Mouse (Mus musculus) midbrain, embryonic 11.5 days (tissue): Measurements from ENCODE around the gene Cpa4. TPM values are rescaled to one million over a fixed set of nuclear protein-coding genes. Genes with fewer than 3 reads are reported as not detected.

ENCODE experiments used
- ATAC-seq: fragments of 200-750 bp; cut with Nextera tagmentation; 2 replicates; pipeline ENCODE4 v1.8.0; 2017; ENCODE audit warnings: moderate TSS enrichment, moderate library complexity; ENCODE audit not compliant: low FRiP score
- DNase-seq: peaks from one replicate; pipeline ENCODE4 v3.0.0; 2015; ENCODE audit warnings: low spot score; ENCODE audit errors: missing footprints
- H3K27ac ChIP-seq: fragments of 300-500 bp; sonication (generic); 2 replicates; pipeline ENCODE4 v1.5.1; 2014; ENCODE audit warnings: low read depth, low read length
- H3K27me3 ChIP-seq: fragments of 300-500 bp; sonication (generic); 2 replicates; pipeline ENCODE4 v1.6.1; 2014; ENCODE audit warnings: mild to moderate bottlenecking, low read length, moderate library complexity, mixed read lengths; ENCODE audit not compliant: control insufficient read depth, insufficient read depth
- H3K36me3 ChIP-seq: fragments of 300-500 bp; sonication (generic); 2 replicates; pipeline ENCODE4 v1.6.1; 2014; ENCODE audit warnings: mild to moderate bottlenecking, low read length, moderate library complexity, mixed read lengths; ENCODE audit not compliant: control insufficient read depth, insufficient read depth
- H3K4me1 ChIP-seq: fragments of 300-500 bp; sonication (generic); 2 replicates; pipeline ENCODE4 v1.6.1; 2014; ENCODE audit warnings: low read length; ENCODE audit not compliant: control insufficient read depth, insufficient read depth
- H3K4me2 ChIP-seq: fragments of 300-500 bp; sonication (generic); 2 replicates; pipeline ENCODE4 v1.6.1; 2014; ENCODE audit warnings: mild to moderate bottlenecking, moderate library complexity
- H3K4me3 ChIP-seq: fragments of 300-500 bp; sonication (generic); 2 replicates; pipeline ENCODE4 v1.5.1; 2014; ENCODE audit warnings: low read depth, low read length
- H3K9ac ChIP-seq: fragments of 300-500 bp; sonication (generic); 2 replicates; pipeline ENCODE4 v1.6.1; 2014; ENCODE audit warnings: low read length
- H3K9me3 ChIP-seq: fragments of 300-500 bp; sonication (generic); 2 replicates; pipeline ENCODE4 v1.6.1; 2016; ENCODE audit warnings: low read length; ENCODE audit not compliant: control insufficient read depth
- WGBS: fragments of 180-500 bp; shearing (Covaris S2); extraction: QIAGEN DNeasy Blood & Tissue Kit; methylation state at CpG from one replicate; pipeline ENCODE4 v1.1.7; 2014; 5-methylcytosine and 5-hydroxymethylcytosine counted together
- polyA plus RNA-seq: library from polyadenylated mRNA; unstranded; fragments of >200 nt; fragmentation: Nextera tagmentation; extraction: Ambion mirVana; gene quantifications from 2 replicates; pipeline ENCODE4 v1.2.1, GENCODE M21; 2014

Gene Cpa4
- polyA plus RNA-seq, 1 experiment from 2014 or later, result 2.2 TPM

DNA sequence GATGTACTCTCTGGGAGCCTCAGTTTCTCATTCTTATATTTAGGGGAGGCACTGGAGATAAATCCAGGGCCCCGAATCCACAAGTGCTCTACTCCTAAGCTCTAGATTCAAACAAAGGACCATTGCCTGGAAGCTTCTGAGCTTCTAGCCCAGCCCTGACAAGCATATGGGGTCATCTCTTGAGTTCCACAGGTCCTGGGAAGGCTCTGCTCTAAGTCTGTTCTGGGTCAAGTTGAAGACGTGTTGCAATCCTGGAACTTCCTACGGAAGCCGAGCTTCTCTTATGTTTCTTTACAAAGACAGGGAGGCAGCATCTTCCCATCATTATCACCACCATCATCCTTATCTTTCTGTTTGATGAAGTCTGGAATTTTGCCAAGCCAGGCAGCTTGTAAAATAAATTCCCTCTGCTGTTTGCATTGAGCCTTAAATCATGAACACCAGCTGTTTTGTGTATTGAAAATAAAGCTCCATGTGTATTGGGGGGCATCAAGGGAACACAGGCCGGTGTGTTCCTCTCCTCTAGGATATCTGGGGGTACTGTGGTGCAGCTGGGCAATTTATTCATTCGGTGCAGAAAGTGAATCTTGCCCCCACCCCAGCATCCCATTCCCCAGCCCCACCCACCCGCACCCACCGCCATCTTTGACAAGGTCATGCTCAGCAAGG is 28.2 kb downstream of the Cpa4 start:
- no peak for ATAC-seq

DNA sequence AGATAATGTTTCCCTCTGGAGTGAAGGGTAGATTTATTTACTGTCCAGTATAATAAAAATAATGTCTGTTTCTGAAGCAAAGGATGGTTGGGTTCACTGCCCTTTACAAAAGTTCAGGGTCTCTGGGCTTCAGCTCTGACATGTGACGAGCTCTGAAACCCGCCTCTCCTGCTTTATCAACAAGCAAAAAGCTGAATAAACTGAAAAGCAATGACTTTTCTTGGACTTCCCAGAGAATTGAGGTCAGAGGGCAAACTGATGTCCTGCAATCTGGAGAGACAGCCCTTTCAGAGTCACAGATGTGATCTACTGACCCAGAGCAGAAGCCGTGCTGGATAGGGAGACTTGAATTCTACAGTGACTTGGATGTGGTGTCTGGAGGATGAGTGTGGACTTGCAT is 31.9 kb downstream of the Cpa4 start:
- Histone ChIP-seq H3K4me2 (no peak overlapping the region), H3K9me3 (no peaks in the 10 kb centered on the region), H3K9ac (no peak overlapping the region), H3K27ac (no peak overlapping the region), H3K4me3 (no peak overlapping the region), H3K4me1 (no peaks in the 10 kb centered on the region; the same call in 1 of the 2 replicates), H3K27me3 (no peaks in the 10 kb centered on the region), H3K36me3 (no peaks in the 10 kb centered on the region)
- DNase-seq (no peak), ATAC-seq (no peak)
- WGBS, result 45% methylated on average over 3 of the region's 3 CpGs

More for the DNA sequence above, 28.2 kb downstream of the Cpa4 start:
- Histone ChIP-seq H3K27ac (no peak overlapping the region), H3K4me3 (no peak overlapping the region), H3K4me1 (no peaks in the 10 kb centered on the region; the same call in 1 of the 2 replicates), H3K4me2 (no peak overlapping the region), H3K27me3 (no peaks in the 10 kb centered on the region), H3K9me3 (no peaks in the 10 kb centered on the region), H3K9ac (no peak overlapping the region), H3K36me3 (no peaks in the 10 kb centered on the region)
- DNase-seq, result no peak
- 90% methylated on average over 8 of the region's 8 CpGs for WGBS

DNA sequence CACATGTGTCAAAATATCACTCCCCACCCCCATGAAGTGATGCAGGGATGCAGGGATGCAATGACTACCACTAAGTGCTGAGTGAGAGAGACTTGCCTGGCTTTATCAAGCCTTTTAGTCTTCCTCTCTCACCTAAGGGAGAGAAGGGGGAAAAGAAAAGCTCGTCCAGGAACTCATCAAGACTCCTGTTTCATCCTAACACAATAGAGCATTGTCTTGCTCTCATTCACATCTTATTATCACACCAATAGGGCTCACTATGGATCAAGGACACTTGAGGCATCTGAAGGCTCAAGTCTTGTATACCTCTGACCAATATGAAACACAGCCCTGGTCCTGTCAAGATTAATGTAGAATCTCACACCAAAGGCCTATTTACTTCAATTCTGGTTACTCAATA is 32.8 kb downstream of the Cpa4 start:
- Histone ChIP-seq H3K36me3 (no peaks in the 10 kb centered on the region), H3K27me3 (no peaks in the 10 kb centered on the region), H3K4me2 (no peak overlapping the region), H3K9ac (no peak overlapping the region), H3K27ac (no peak overlapping the region), H3K4me1 (no peaks in the 10 kb centered on the region; the same call in 1 of the 2 replicates), H3K4me3 (no peak overlapping the region), H3K9me3 (no peaks in the 10 kb centered on the region)
- 60% methylated on average over 1 of the region's 1 CpGs for WGBS
- ATAC-seq (no peak), DNase-seq (no peak)

DNA sequence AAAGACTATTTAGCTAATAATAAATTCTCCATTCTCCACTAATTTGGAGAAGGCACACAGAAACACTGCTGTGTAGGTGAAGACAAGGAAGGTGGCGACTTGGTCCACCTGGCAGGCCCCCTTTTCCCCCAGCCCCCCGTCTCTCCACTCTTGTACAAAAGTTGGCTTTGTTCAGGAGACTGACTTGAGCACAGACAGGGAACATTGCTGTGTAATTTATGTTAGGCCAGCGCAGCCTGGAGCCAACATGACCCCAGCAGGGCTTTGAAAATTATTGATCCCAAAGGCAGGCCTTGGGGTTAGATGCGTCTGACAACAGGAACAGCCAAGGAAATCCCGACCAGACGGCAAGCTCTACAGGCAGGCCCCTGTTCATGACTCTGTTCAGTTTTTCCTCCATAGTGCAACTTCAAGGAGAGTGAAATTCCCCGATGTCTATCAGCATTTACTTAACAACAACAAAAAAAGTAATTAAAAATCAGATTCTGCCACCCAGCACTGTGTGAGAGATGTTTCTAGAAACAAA is 36.2 kb downstream of the Cpa4 start:
- no peaks in the 10 kb centered on the region for H3K9me3 ChIP-seq
- H3K9ac ChIP-seq, result no peak overlapping the region
- H3K4me3 ChIP-seq, result no peak overlapping the region
- ATAC-seq, result no peak
- no peaks in the 10 kb centered on the region; the same call in 1 of the 2 replicates for H3K4me1 ChIP-seq
- no peak overlapping the region for H3K4me2 ChIP-seq
- DNase-seq, result peak; percentile 75
- H3K36me3 ChIP-seq, result no peaks in the 10 kb centered on the region
- H3K27me3 ChIP-seq, result no peaks in the 10 kb centered on the region
- 75% methylated on average over 7 of the region's 7 CpGs for WGBS
- H3K27ac ChIP-seq, result no peak overlapping the region

DNA sequence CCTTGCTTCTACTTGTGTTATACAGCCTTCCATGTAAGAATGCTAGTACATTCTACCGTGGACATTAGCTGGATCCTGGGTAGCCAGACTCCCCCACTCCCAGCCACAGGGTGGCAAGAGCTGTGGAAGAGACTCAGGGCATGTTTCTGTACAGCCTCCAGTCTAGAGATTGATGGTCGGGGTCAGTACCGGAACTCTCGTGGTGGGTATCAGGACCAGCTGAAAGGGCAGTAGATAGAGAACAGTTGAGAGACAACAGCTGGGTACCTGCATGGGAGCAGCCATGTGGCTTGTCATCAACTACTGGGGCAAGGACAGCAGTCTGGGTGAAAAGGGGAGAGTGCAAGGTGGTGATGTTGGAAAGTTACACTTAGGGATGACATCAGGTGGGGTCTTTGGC is 36.9 kb downstream of the Cpa4 start:
- no peaks in the 10 kb centered on the region for H3K4me1 ChIP-seq
- no peak overlapping the region for H3K27ac ChIP-seq
- no peak overlapping the region for H3K4me2 ChIP-seq
- no peak overlapping the region for H3K9ac ChIP-seq
- WGBS, result 92% methylated on average over 4 of the region's 4 CpGs
- no peaks in the 10 kb centered on the region for H3K9me3 ChIP-seq
- ATAC-seq (no peak), DNase-seq (peak; percentile 73)
- H3K27me3 ChIP-seq, result no peaks in the 10 kb centered on the region
- no peaks in the 10 kb centered on the region for H3K36me3 ChIP-seq
- no peak overlapping the region for H3K4me3 ChIP-seq

DNA sequence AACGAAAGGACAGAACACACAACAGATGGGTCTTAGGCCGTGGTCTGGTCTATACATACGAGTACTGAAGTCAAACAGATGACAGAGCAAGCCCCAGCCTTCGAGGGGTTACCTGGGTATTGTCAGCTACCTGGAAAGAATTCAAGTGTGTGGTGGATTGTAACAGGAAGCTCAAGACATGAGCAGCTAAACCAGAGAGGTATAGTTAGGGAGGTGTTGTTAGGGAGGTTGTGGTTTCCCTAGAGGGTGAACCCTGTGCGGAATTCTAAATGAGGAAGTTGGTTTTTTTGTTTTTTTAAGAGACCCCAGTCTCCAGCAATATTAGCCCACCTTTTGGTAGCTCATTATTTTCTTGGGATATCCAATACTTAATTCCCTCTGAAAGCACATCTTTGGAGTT is 37.5 kb downstream of the Cpa4 start:
- no peak for ATAC-seq
- H3K4me1 ChIP-seq, result peaks cover 1% of the 10 kb centered on the region; the same call in 1 of the 2 replicates
- DNase-seq, result peak; percentile 69
- H3K4me2 ChIP-seq, result no peak overlapping the region
- H3K9me3 ChIP-seq, result no peaks in the 10 kb centered on the region
- H3K4me3 ChIP-seq, result no peak overlapping the region
- H3K27ac ChIP-seq, result no peak overlapping the region
- no peaks in the 10 kb centered on the region for H3K36me3 ChIP-seq
- no peaks in the 10 kb centered on the region for H3K27me3 ChIP-seq
- WGBS, result 94% methylated on average over 5 of the region's 5 CpGs
- H3K9ac ChIP-seq, result no peak overlapping the region

DNA sequence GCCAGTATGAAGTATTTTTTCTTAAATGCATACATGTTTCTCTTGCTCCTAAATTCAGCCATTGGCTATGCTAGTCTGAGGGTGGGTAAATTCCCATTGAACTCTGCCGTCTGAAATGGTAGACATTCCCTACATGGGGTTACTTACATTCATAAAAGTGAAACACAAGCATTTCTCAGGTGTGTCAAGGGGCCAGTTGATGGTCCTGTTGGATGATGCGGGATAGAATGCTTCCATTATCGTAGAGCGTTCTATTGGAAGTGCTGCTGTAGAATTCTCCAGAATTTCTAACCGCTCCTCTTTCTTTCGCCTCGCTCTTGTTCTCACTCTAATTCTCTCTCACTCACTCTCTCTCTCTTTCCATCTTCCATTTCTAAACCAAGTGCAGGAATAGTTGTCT is 42.5 kb downstream of the Cpa4 start, which contains the start of gene Cpa5:
Gene Cpa5, plus strand, starts transcription at position 301 of the 400 bp plus-strand sequence.
- DNase-seq, result no peak
- H3K4me1 ChIP-seq, result peaks cover 29% of the 10 kb centered on the region
- WGBS, result 81% methylated on average over 7 of the region's 7 CpGs
- H3K27me3 ChIP-seq, result no peaks in the 10 kb centered on the region
- H3K9ac ChIP-seq, result no peak within 1 kb of the TSS
- no peak for ATAC-seq
- H3K9me3 ChIP-seq, result no peaks in the 10 kb centered on the region
- H3K36me3 ChIP-seq, result no peaks in the 10 kb centered on the region
- no peak within 1 kb of the TSS for H3K4me2 ChIP-seq
- peak within 1 kb of the TSS; percentile 57 for H3K27ac ChIP-seq
- H3K4me3 ChIP-seq, result no peak within 1 kb of the TSS

DNA sequence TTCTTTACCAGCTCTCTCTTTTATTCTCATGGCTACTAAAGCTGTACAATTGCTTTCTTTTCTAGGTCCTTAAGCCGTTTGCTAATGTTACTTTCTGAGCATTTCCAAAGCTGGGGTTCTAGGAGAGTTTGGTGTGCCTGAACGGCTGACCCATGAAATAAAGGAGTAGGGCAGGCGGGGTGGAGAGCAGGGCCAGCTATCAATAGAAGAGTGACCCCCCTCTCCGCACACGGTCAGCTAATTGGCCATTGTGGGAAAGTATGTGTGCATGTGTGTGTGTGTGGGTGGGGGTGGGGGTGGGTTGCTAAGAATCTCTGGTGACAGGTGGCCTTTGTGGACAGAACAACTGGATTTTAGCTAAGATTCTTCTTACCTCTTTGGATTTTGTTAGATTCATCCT is 43.0 kb downstream of the Cpa4 start:
- H3K9ac ChIP-seq, result no peak overlapping the region
- DNase-seq (no peak), ATAC-seq (peak; percentile 62; the same call in 1 of the 2 replicates)
- no peak overlapping the region for H3K4me2 ChIP-seq
- H3K27ac ChIP-seq, result peak overlapping the region; percentile 57
- no peaks in the 10 kb centered on the region for H3K9me3 ChIP-seq
- peaks cover 34% of the 10 kb centered on the region for H3K4me1 ChIP-seq
- 29% methylated on average over 5 of the region's 5 CpGs for WGBS
- H3K4me3 ChIP-seq, result no peak overlapping the region
- no peaks in the 10 kb centered on the region for H3K36me3 ChIP-seq
- no peaks in the 10 kb centered on the region for H3K27me3 ChIP-seq

DNA sequence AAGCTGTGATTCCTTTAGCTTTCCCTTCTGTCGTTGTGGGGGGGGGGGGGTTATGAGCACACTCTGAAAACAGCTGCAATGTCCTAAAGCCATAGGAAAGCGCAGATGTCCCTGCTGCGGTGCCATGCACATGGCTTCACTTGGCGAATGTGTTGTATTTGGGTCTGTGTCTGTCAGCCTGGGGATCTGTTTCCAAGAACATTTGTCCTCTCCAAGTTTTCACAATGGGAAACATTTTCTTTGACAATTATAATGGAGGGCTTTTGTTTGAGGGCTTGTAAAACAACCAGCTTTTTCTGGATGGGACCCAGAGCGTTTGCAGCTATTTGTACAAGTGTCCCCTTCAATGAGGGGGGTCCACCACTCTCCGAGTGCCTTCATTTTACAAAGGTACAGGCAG is 46.1 kb downstream of the Cpa4 start:
- 72% methylated on average over 6 of the region's 6 CpGs for WGBS
- Histone ChIP-seq H3K36me3 (no peaks in the 10 kb centered on the region), H3K9me3 (no peaks in the 10 kb centered on the region), H3K4me3 (no peak overlapping the region), H3K27ac (no peak overlapping the region), H3K4me1 (peaks cover 64% of the 10 kb centered on the region), H3K27me3 (no peaks in the 10 kb centered on the region), H3K9ac (no peak overlapping the region), H3K4me2 (no peak overlapping the region)
- no peak for ATAC-seq
- peak; percentile 83 for DNase-seq
